Mouse (Mus musculus) neural tube, embryonic 14.5 days (tissue): ENCODE results near the gene Calcrl. TPM values are rescaled to one million over a fixed set of nuclear protein-coding genes. Genes with fewer than 3 reads are reported as not detected.
A peak's percentile ranks its signal among the peaks of the same experiment; 100 is the strongest.
"Not testable (repeated sequence)": the region's sequence is repeated elsewhere in the genome, so short reads cannot be mapped to it uniquely, and the experiment has no call there.

ENCODE experiments used
- ATAC-seq: fragments of 200-750 bp; cut with Nextera tagmentation; 2 replicates; pipeline ENCODE4 v1.8.0; 2017; ENCODE audit warnings: low read depth, mild to moderate bottlenecking, moderate TSS enrichment, moderate library complexity
- H3K27ac ChIP-seq: fragments of 300-500 bp; sonication (generic); 2 replicates; pipeline ENCODE4 v1.5.1; 2014; ENCODE audit warnings: low read depth, mild to moderate bottlenecking, control low read depth, low read length, moderate library complexity, mixed read lengths
- H3K27me3 ChIP-seq: fragments of 300-500 bp; sonication (generic); 2 replicates; pipeline ENCODE4 v1.6.1; 2014; ENCODE audit warnings: low read length; ENCODE audit not compliant: control insufficient read depth, insufficient read depth
- H3K36me3 ChIP-seq: fragments of 300-500 bp; sonication (generic); 2 replicates; pipeline ENCODE4 v1.6.1; 2014; ENCODE audit warnings: low read length, mixed read lengths; ENCODE audit not compliant: control insufficient read depth, insufficient read depth
- H3K4me1 ChIP-seq: fragments of 300-500 bp; sonication (generic); 2 replicates; pipeline ENCODE4 v1.6.1; 2014; ENCODE audit warnings: low read length; ENCODE audit not compliant: control insufficient read depth, insufficient read depth
- H3K4me2 ChIP-seq: fragments of 300-500 bp; sonication (generic); 2 replicates; pipeline ENCODE4 v1.6.1; 2014; ENCODE audit warnings: mild to moderate bottlenecking, low read depth, low read length, control low read depth
- H3K4me3 ChIP-seq: fragments of 300-500 bp; sonication (generic); 2 replicates; pipeline ENCODE4 v1.5.1; 2014; ENCODE audit warnings: low read depth, low read length, control low read depth, mixed read lengths
- H3K9ac ChIP-seq: fragments of 300-500 bp; sonication (generic); replicated peaks from 2 replicates; pipeline ENCODE4 v1.6.1; 2014; ENCODE audit warnings: low read depth, mild to moderate bottlenecking, control low read depth, low read length, mixed read lengths
- H3K9me3 ChIP-seq: fragments of 300-500 bp; sonication (generic); 2 replicates; pipeline ENCODE4 v1.6.1; 2016; ENCODE audit warnings: low read length; ENCODE audit not compliant: control insufficient read depth
- WGBS: fragments of 180-500 bp; shearing (Covaris S2); extraction: QIAGEN DNeasy Blood & Tissue Kit; methylation state at CpG from one replicate; pipeline ENCODE4 v1.1.7; 2014; 5-methylcytosine and 5-hydroxymethylcytosine counted together
- polyA plus RNA-seq: library from polyadenylated mRNA; unstranded; fragments of >200 nt; fragmentation: Nextera tagmentation; extraction: Ambion mirVana; gene quantifications from 2 replicates; pipeline ENCODE4 v1.2.1, GENCODE M21; 2014

The Calcrl gene
- polyA plus RNA-seq, 1 experiment from 2014 or later: 28.4 TPM

GRCm38 (mm10) chr2:84404834-84405233 is 20.4 kb downstream of the Calcrl start:
- Histone ChIP-seq H3K4me3 (no peak overlapping the region), H3K4me1 (no peaks in the 10 kb centered on the region), H3K27ac (no peak overlapping the region), H3K9me3 (no peaks in the 10 kb centered on the region), H3K4me2 (no peak overlapping the region), H3K27me3 (no peaks in the 10 kb centered on the region), H3K36me3 (no peaks in the 10 kb centered on the region), H3K9ac (no peak overlapping the region)
- ATAC-seq: no peak
- WGBS: 94% methylated on average over 3 of the region's 3 CpGs

GRCm38 (mm10) chr2:84402713-84403112 is 22.5 kb downstream of the Calcrl start:
- Histone ChIP-seq H3K27ac (no peak overlapping the region), H3K27me3 (no peaks in the 10 kb centered on the region), H3K4me3 (no peak overlapping the region), H3K9me3 (no peaks in the 10 kb centered on the region), H3K9ac (no peak overlapping the region), H3K4me2 (no peak overlapping the region), H3K4me1 (no peaks in the 10 kb centered on the region), H3K36me3 (no peaks in the 10 kb centered on the region)
- WGBS: 89% methylated on average over 3 of the region's 3 CpGs
- no peak for ATAC-seq

GRCm38 (mm10) chr2:84396557-84396956 is 28.7 kb downstream of the Calcrl start:
- no peak for ATAC-seq
- 76% methylated on average over 4 of the region's 4 CpGs for WGBS
- H3K4me2 ChIP-seq: no peak overlapping the region
- H3K4me1 ChIP-seq: no peaks in the 10 kb centered on the region
- H3K9me3 ChIP-seq: no peaks in the 10 kb centered on the region
- no peak overlapping the region for H3K9ac ChIP-seq
- H3K36me3 ChIP-seq: no peaks in the 10 kb centered on the region
- H3K4me3 ChIP-seq: no peak overlapping the region
- H3K27ac ChIP-seq: no peak overlapping the region
- H3K27me3 ChIP-seq: no peaks in the 10 kb centered on the region

GRCm38 (mm10) chr2:84393236-84393635 is 32.0 kb downstream of the Calcrl start:
- H3K9me3 ChIP-seq: no peaks in the 10 kb centered on the region
- no peak overlapping the region for H3K9ac ChIP-seq
- H3K4me1 ChIP-seq: no peaks in the 10 kb centered on the region
- no peak for ATAC-seq
- no peaks in the 10 kb centered on the region for H3K36me3 ChIP-seq
- no peak overlapping the region for H3K27ac ChIP-seq
- 98% methylated on average over 4 of the region's 4 CpGs for WGBS
- no peak overlapping the region for H3K4me2 ChIP-seq
- no peak overlapping the region for H3K4me3 ChIP-seq
- H3K27me3 ChIP-seq: no peaks in the 10 kb centered on the region

GRCm38 (mm10) chr2:84389075-84389474 is 36.1 kb downstream of the Calcrl start:
- no peak overlapping the region for H3K9ac ChIP-seq
- no peaks in the 10 kb centered on the region for H3K27me3 ChIP-seq
- H3K4me2 ChIP-seq: no peak overlapping the region
- ATAC-seq: no peak
- H3K4me3 ChIP-seq: no peak overlapping the region
- H3K9me3 ChIP-seq: no peaks in the 10 kb centered on the region
- no peaks in the 10 kb centered on the region for H3K36me3 ChIP-seq
- no peaks in the 10 kb centered on the region for H3K4me1 ChIP-seq
- H3K27ac ChIP-seq: no peak overlapping the region

- H3K4me2 ChIP-seq: not testable (repeated sequence)
These were observed 36.7 kb downstream of the Calcrl start for GRCm38 (mm10) chr2:84388537-84388936.

GRCm38 (mm10) chr2:84388023-84388416 is 37.2 kb downstream of the Calcrl start:
- ATAC-seq: no peak
- Histone ChIP-seq H3K4me2 (0 out of 2 replicates have a peak overlapping the region, but pooled peaks have one; percentile 38), H3K4me3 (no peak overlapping the region)

More at GRCm38 (mm10) chr2:84388537-84388936, 36.7 kb downstream of the Calcrl start:
- not testable (repeated sequence) for H3K27me3 ChIP-seq, H3K9ac ChIP-seq, H3K36me3 ChIP-seq, H3K4me3 ChIP-seq, H3K9me3 ChIP-seq, H3K27ac ChIP-seq, ATAC-seq, H3K4me1 ChIP-seq
- 90% methylated on average over 14 of the region's 14 CpGs for WGBS

GRCm38 (mm10) chr2:84387394-84388022 is 37.7 kb downstream of the Calcrl start:
- Histone ChIP-seq H3K4me1 (no peaks in the 10 kb centered on the region), H3K27me3 (no peaks in the 10 kb centered on the region), H3K27ac (no peak overlapping the region), H3K9ac (no peak overlapping the region), H3K36me3 (no peaks in the 10 kb centered on the region), H3K9me3 (no peaks in the 10 kb centered on the region), H3K4me2 (peak overlapping the region; percentile 38), H3K4me3 (peak overlapping the region; percentile 9; the same call in 1 of the 2 replicates)
- ATAC-seq: no peak
- 58% methylated on average over 11 of the region's 11 CpGs for WGBS

More at GRCm38 (mm10) chr2:84388023-84388416, 37.2 kb downstream of the Calcrl start:
- H3K27ac ChIP-seq: no peak overlapping the region
- H3K9me3 ChIP-seq: no peaks in the 10 kb centered on the region
- H3K4me1 ChIP-seq: no peaks in the 10 kb centered on the region
- WGBS: 56% methylated on average over 7 of the region's 7 CpGs
- H3K9ac ChIP-seq: no peak overlapping the region
- no peaks in the 10 kb centered on the region for H3K36me3 ChIP-seq
- no peaks in the 10 kb centered on the region for H3K27me3 ChIP-seq

- Histone ChIP-seq H3K9ac (no peak overlapping the region), H3K4me2 (peak overlapping the region; percentile 38), H3K27ac (no peak overlapping the region), H3K9me3 (no peaks in the 10 kb centered on the region), H3K4me1 (no peaks in the 10 kb centered on the region), H3K36me3 (no peaks in the 10 kb centered on the region), H3K27me3 (no peaks in the 10 kb centered on the region), H3K4me3 (peak overlapping the region; percentile 9; the same call in 1 of the 2 replicates)
- no peak; the same call in 1 of the 2 replicates for ATAC-seq
- WGBS: 31% methylated on average over 18 of the region's 18 CpGs
These were observed 38.4 kb downstream of the Calcrl start for GRCm38 (mm10) chr2:84386563-84387393.
